Mouse (Mus musculus) retina, postnatal 7 days (tissue): ENCODE data around the gene Cdkn2b.

Source experiments
- DNase-seq: peaks from one replicate; pipeline ENCODE4 v3.0.0-alpha.2; 2012; ENCODE audit warnings: low read depth, low spot score

The Cdkn2b gene

GRCm38 (mm10) chr4:89310491-89311254, at the start of gene Cdkn2b:
TSS of gene Cdkn2b (minus strand) at chr4:89311039.
- peak; percentile 79 for DNase-seq

- no peak for DNase-seq
Observed at GRCm38 (mm10) chr4:89360349-89360748, 49.5 kb upstream of the Cdkn2b start.

- no peak for DNase-seq
Observed at GRCm38 (mm10) chr4:89359506-89359905, 48.7 kb upstream of the Cdkn2b start.

- no peak for DNase-seq
Observed at GRCm38 (mm10) chr4:89353935-89354334, 43.1 kb upstream of the Cdkn2b start.

DNA sequence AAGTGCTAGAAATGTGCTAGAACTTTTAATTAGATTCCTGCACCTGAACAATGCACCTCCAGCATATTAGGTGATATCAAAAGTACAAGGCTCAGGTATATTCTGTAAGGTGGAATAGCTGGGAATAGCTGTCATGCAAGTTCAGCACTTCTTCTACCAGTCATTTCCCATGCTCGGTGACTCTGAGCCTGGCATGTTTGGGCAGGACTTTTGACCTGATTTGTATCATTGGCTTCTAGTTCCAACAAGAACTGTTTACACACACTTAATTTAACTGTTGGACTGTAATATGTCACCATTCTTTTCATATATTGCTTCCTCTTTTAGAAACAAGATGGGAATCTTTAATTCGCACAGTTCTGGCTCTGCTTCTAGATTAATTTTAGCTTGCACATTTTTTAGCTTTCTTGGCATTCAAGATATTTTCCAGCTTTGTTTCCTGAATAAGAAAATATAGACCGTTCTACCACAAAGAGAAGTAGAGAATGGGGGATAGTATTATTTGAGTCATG, 42.3 kb upstream of the Cdkn2b start:
- DNase-seq: no peak

GRCm38 (mm10) chr4:89351474-89351873, 40.6 kb upstream of the Cdkn2b start:
- DNase-seq: no peak

GRCm38 (mm10) chr4:89350938-89351451, 40.2 kb upstream of the Cdkn2b start:
- DNase-seq: no peak

GRCm38 (mm10) chr4:89350391-89350790, 39.6 kb upstream of the Cdkn2b start:
- no peak for DNase-seq

DNA sequence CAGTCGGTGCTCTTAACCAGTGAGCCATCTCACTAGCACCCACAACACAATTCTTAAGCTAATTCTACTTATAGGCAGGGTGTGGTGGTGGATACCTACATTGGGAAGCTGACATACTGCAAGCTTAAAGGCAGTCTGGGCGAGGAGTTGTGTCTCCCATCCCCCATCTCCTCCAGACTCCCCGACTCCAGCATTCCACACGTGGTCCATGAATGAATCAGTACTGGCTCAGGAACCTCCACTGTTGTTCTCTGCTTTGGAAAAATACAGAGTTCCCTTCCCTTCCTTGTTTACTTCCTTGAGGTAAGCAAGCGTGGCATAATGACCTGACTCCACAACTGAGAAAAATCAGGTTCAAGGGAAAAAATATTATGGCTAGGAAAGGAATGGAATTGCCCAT, 38.0 kb upstream of the Cdkn2b start:
- DNase-seq: no peak

DNA sequence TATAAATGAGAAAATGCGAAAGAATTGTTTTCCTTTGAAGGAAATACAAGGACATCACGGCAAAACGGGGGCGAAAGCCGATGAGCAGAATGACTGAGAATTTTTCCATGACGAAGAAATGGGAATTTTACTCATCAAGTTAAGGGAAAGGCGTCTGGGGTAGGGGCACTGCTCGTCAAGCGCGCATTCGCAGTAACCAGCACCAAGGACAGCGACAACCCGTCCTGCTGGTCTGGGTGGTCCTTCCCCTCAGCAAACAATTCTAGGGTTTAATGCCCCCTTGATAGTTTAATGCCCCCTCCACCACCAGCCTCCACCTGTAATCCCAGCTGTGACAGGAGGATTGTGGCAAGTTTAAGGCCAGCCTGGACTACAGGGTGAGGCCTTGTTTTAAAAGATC, 2.6 kb upstream of the Cdkn2b start:
- no peak for DNase-seq

- DNase-seq: no peak
Observed at GRCm38 (mm10) chr4:89309996-89310395, 843 bp downstream of the Cdkn2b start.

GRCm38 (mm10) chr4:89308001-89308400, 2.8 kb downstream of the Cdkn2b start:
- no peak for DNase-seq

GRCm38 (mm10) chr4:89306798-89307365, 4.0 kb downstream of the Cdkn2b start:
- DNase-seq: no peak

- DNase-seq: no peak
Observed at GRCm38 (mm10) chr4:89305691-89306090, 5.1 kb downstream of the Cdkn2b start.

GRCm38 (mm10) chr4:89303281-89303995, 7.4 kb downstream of the Cdkn2b start:
- DNase-seq: no peak

DNA sequence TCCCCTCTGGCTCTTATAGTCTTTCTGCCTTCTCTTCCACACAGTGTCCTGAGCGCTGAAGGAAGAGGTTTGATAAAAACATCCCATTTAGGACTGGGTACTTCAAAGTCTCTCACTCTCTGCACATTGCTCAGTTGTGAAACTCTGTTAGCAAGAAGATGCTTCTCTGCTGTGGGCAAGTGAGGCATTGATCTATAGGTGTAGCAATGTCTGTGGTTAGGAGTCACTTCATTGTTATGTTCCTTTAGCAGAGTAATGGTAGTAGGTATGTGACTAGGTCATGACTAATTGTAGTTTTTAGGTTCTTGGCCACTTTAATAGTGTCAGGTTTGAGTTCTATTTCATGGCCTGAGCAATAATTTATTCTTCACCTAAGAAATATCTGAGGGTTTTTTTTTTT, 8.7 kb downstream of the Cdkn2b start:
- no peak for DNase-seq

GRCm38 (mm10) chr4:89299721-89300120, 11.1 kb downstream of the Cdkn2b start:
- DNase-seq: no peak

GRCm38 (mm10) chr4:89295441-89296220, 15.2 kb downstream of the Cdkn2b start:
- DNase-seq: no peak

GRCm38 (mm10) chr4:89294486-89295440, 16.1 kb downstream of the Cdkn2b start, which contains the start of gene Cdkn2a:
TSS of gene Cdkn2a (minus strand) at chr4:89294653.
- peak; percentile 68 for DNase-seq

GRCm38 (mm10) chr4:89294091-89294485, 16.8 kb downstream of the Cdkn2b start:
- no peak for DNase-seq
